Mouse (Mus musculus): ENCODE data around the gene Slc35g3.
A peak's percentile ranks its signal among the peaks of the same experiment; 100 is the strongest.

DNA sequence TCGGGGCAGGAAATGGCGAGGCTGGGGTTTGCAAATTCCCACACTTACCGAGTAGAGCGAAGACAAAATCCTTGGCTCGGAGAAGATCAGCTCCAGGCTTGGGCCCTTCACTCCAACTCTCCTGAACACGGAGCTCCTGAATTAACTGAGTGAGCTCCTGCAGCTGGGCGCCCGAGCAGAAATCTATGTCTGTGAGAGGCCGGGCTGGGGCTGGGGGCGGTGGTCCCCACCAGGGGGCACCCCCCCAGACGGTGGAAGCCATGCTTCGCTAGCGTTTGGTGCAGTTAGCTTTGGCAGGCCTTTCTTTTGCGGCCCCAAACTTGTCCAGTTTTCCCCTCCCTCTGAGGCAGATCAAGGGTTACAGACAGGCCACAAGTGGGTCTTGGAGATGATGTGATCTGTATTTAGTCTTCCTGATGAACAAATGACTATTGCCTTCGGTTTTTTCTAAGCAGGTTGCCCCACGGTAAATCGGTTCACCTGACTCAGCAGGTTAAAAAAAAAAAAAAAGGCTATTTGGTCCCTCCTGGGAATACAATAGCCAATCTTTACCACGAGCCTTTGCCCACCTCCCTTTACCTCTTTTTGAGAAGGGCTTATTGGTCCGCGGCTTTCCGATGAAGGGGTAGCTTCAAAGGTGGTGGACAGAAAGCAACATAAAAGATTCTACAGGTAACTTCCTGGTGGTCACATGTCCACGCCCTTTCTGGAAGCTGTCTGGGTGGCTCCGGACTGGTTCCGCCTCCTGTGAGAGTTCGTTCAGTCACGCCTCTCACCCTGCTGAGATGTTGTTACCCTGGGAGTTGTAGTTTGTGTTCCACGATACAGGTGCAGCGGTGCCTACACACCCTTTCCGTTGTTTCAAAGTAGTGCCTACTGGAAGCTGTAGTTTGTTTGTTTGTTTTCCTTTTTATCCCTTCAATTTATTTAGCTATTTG lies 43.5 kb upstream of the Slc35g3 start, which contains the start of gene Tmem102:
- TF ChIP-seq ZC3H11A (IDR thresholded peaks at IDR 0.05; ENCODE audit: low read depth, low read length) (no peak), CTCF (conservative IDR thresholded peaks at IDR 0.05 in 1 of 2, IDR thresholded peaks at IDR 0.05 in 1 of 2; ENCODE audit: low read depth in 2 of 2, low read length in 2 of 2) (0 out of 4 replicates have a peak, but pooled peaks of 1 of the 2 experiments have one; percentile 4), POLR2A (IDR thresholded peaks at IDR 0.05; ENCODE audit: low read depth, low read length) (no peak), KAT2A (IDR thresholded peaks at IDR 0.05; ENCODE audit: insufficient replicate concordance, low read length) (no peak)
